Mouse (Mus musculus): ENCODE measurements around the gene Gas2.

Gene Gas2

DNA sequence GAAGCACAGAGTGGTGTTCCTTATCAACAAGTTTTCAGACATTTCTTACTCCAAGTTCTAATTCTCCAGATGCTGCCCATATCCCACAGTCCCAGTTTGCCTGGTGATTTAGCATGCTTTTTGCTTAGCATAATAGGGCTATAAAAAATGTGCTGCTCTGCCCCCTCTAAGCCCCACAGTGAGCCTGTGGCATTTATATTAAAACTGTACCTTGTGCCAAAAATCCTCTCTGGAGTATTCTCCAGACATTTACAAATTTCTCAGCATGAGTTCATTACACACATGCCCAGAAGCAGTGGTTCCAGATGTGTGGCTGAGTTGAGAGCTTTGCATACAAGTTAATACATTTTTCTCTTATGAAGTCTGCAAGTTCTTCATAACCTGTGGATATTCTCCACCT, 107.6 kb downstream of the Gas2 start:
- CTCF ChIA-PET, result no interaction called here

GRCm38 (mm10) chr7:51972252-51972855, 110.5 kb downstream of the Gas2 start:
- CTCF ChIA-PET, result interaction anchor here (0.6 kb wide), 2 partner anchors 311 to 325 kb away, joined by 3 read pairs; no protein-coding TSS in a partner anchor

- CTCF ChIA-PET, result no interaction called here
These were observed 111.3 kb downstream of the Gas2 start for GRCm38 (mm10) chr7:51973091-51973490.

DNA sequence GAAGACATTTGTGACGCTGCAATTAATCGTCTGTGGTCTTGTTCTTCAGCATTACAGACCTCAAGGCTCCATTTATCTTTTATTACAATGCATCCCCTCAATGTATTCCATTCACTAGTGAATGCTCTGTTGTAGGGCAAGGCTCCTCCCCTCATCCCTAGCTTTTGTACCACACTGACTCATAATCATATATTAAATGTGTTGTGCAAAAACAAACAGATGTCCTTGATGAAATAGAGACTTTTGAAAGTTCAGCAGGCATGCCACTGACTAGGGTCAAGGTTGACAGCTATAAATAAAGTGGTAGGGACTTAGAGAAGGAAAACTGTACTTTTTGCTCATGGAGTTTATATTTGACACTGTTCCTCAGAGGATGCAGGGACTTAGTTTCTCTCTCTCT, 111.7 kb downstream of the Gas2 start:
- CTCF ChIA-PET, result no interaction called here

DNA sequence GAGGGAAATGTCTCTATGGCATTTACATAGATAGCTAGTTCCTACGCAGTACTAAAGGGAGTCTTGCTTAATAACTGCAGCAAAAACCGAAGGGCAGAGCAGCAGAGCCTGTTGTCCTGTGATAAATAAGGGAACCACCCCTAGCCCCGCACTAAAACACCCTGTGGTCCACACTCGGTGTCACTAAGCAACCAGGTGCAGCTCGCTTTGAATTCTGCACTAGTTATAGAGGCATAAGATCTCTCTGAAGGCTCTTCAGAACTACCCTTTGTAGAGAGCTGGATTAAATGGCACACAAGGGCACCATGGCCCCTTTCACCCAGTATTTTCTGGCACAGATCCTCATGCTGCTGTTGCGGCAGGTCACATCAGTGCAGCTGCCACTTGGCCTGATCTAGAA, 113.4 kb downstream of the Gas2 start:
- CTCF ChIA-PET, result no interaction called here

- CTCF ChIA-PET, result no interaction called here
These were observed 117.5 kb downstream of the Gas2 start for GRCm38 (mm10) chr7:51979271-51979670.

DNA sequence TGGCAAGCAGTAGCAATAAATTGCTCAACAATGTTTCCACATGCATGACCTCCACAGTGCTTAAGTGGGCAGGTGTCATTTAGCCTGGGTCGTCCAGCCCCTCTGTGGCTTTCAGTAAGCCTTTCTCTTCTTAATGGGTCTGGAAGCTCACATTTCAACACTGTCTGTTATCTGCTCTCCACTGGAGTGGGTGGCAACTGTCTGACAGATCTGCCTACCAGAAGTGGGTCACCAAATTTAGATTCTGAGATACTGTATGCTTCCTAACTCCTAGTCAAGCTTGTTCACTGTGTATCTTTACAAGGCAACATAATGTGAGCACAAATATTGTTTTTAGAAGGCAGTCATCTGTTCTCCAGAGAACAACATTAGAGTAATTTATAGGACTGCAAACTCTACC, 120.5 kb downstream of the Gas2 start:
- CTCF ChIA-PET, result no interaction called here

- CTCF ChIA-PET, result no interaction called here
These were observed 123.9 kb downstream of the Gas2 start for GRCm38 (mm10) chr7:51985763-51986162.

DNA sequence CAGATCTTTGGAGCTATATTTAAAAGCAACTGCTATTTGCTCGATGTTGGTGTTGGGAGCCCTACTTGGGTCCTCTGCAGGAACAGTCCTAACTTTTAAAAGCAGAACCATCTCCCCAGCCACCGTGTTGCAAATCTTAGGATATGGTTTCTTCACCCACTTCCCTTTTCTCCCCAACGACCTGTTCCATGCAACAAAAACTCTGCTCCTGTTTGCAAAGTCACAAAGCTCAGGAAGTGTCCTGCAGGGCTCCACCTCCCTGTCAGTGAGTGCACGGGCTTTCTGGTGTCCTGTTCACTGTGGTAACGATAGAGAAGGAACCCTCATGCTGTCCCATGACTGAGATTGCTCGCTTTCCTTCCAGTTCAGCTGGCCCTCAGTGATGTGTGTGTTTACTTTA, 125.1 kb downstream of the Gas2 start:
- CTCF ChIA-PET, result no interaction called here

DNA sequence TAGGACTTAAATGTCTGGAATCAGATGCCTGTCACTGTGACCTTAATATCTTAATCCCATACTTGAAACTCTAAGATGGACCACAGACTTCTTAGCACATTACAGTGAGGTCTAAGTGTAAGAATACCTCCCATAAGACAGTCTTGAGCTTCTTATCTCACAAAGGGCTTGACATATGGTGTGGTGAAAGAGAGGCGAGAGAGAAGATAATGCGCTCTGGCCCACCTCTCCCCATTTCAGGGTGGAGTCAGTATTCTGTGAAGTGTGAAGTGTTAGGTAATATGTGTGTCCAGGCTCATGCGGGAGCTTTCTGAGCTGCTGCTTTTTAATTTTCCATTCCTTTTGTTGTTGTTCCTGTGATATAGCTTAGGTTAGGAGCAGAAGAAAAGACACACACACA, 129.2 kb downstream of the Gas2 start:
- CTCF ChIA-PET, result no interaction called here

DNA sequence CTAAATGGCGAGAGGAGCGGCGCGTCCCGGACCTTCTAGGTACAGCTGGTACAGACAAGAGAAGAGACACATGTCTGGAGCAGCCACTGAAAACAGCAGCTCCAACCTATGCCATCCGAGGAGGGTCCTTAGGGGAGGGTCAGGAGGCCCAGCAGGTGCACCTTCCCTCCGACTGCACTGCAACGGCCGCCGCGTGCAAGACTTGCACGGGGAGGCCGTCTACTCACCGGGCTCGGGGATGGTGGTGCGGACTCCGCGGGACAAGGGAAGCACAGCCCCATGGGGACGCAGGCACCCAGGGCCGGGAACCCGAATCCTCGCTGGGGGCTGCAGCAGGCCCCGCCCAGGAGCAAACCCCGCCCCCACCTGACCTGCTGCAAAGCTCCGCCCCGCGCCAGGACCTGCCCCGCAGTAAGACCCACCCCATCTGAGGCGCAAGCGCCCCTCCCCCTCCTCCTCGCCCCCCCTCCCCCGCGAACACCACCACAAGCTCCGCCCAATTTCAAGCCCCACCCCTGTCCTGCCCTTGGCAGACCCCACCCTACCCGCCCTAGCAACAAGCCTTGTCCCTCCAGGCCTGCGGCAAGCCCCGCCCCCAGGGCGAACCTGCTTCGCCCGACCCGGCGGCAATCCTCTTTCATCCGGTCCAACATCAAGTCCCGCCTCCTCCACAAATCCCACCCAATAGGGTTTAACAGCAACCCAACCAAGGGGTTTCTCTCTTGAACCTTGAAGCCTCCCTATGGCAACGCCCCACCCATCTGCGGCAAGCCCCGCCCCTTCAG, 143.9 kb downstream of the Gas2 start, which contains the start of gene Svip:
Gene Svip, minus strand, starts transcription at position 508 of the 785 bp plus-strand sequence.
- CTCF ChIA-PET, result no interaction called here

- CTCF ChIA-PET, result no interaction called here
These were observed 144.4 kb downstream of the Gas2 start for GRCm38 (mm10) chr7:52006296-52006630.

DNA sequence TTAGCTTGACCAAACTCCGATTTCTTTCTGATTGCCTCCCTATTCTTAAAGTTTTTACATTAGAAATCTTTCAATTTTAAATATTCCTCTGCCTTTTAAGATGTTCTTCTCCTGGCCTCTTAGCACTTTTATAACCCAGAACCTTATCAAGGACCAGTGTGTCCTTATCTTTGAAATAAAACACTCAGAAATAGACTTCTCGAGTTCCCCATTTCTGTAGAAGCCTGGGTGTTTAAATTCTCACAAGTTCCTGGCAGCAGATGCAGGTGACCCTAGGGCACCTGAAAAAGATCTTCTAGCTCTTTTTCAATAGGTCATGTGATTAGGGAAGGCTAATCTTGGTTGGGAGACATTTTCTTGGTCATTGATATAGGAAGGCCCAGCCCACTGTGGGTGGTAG, 145.3 kb downstream of the Gas2 start:
- CTCF ChIA-PET, result no interaction called here

DNA sequence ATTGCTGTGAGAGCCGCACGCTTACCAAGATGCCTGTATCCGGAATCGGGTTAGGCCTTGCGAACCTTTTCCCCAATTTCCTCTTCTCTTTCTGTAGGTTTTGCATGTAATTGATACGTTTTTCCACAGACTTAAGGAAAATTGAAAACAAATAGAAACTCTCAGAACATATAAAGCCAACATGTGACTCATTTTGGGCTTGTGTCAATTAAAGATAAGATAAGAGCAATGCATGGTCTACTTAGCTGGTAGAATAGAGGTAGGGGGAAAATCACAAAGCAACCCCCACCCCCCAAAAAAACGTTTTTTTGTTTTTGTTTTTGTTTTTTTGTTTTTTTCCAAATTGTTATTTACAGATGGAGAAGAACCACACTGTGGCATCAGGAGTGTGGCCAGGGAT, 151.6 kb downstream of the Gas2 start:
- CTCF ChIA-PET, result no interaction called here

- CTCF ChIA-PET, result no interaction called here
These were observed 153.4 kb downstream of the Gas2 start for GRCm38 (mm10) chr7:52015180-52015579.

GRCm38 (mm10) chr7:52015628-52016027, 153.8 kb downstream of the Gas2 start, which contains the start of gene 1700015G11Rik:
Gene 1700015G11Rik, minus strand, starts transcription at chr7:52015728.
- CTCF ChIA-PET, result no interaction called here

DNA sequence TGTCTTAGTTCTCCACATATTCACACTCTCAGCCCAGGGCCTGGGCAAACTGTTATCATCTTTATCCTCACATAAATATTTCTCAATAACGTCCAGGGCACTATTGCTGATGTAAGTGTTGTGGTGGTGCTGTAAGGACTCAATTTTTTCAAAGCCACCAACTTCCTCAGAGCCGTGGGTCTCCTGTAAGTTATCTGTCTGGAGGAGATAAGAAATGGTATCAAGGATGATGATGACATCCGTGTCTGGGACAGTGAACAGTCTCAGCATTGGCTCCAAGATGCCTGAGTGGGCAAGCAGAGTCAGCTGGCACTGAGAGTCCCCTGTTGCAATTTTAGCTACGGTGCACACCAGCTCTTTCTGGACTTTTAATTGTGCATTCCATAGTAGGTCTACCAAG, 160.2 kb downstream of the Gas2 start:
- CTCF ChIA-PET, result no interaction called here

- CTCF ChIA-PET, result no interaction called here
These were observed 162.3 kb downstream of the Gas2 start for GRCm38 (mm10) chr7:52024050-52024626.

DNA sequence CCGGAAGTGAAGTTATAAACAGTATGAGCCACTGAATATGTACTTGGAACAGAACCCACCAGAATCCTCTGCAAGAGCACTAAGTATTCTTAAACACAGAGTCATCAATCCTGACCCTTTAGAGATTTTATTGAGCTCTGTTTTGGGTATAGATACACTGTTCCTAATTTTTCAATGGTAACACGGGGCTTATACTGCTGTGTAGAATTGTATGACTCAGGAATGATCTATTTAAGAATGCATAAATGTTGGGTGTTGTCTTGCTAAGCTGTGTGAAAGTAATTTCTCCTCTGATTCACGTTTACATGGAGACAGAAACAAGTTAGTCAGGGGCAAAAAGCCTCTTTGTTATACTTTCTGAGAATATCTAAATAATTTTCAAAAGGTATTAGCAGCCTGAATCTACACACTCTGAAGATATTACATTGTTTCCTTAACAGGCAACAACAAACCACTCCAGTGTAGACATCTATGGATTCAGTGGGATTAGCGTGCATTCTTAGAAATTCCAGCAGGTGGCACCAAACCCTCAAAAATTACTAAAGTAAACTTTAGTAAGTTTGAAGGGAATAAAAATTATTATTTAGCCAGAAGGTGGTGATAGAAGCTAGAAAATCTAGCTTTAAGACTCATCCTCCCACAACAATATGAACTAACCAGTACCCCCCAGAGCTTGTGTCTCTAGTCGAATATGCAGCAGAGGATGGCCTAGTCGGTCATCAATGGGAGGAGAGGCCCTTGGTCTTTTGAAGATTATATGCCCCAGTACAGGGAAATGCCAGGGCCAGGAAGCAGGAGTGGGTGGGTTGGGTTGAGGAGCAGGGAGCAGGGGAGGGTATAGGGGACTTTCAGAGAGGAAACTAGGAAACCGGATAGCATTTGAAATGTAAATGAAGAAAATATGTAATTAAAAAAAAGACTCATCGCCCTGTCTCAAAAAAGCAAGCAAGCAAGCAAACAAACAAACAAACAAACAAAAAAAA, 176.1 kb downstream of the Gas2 start:
- CTCF ChIA-PET, result interaction anchor here (0.6 to 0.7 kb wide), 2 partner anchors 304 to 363 kb away, joined by 3 to 4 read pairs; no protein-coding TSS in a partner anchor

Data from spleen, embryonic (tissue).